Mouse (Mus musculus): ENCODE data around the gene Ptma.

The Ptma gene

DNA sequence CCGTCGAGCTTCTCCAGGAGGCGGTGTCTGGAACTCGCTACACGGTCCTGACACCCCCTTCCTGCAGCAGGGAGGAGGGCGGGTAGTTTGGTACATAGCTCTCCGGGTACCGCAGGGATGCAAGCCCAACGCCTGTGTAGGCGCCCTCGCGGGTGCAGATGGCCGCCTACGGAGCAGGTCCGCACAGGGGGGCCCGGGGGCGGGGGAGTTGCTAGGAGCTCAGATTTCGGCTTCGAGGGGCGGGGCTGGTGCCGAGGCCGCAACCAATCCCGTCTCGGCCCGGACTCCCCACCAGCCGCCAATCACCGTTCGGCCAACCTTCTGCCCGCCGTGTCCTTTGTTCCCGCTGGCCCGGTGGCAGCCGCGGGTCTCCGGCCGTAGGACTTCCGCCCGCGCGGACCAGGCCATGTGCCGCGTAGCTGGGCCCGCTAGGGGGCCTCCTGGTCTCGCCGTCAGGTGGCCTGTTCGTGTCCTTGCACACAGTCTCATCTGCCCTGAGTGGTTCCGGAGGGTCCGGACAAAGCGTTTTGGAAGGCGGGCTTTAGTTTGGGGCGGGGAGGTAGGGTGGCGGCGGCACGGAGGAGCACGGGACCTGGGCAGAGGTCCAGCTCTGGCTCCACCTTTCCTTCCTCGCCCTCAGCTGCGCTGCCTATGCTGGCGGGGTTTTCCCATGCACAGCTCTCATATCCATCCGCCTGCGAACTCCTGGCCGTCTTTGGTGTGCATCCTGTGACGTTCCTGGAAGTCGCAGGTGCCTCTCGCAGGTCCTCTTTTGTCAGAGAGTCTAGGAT, 22.4 kb upstream of the Ptma start:
- no peak; the same call in 1 of the 2 replicates for TF ChIP-seq GATA4 (IDR thresholded peaks at IDR 0.05; ENCODE audit: insufficient replicate concordance, low read length)

DNA sequence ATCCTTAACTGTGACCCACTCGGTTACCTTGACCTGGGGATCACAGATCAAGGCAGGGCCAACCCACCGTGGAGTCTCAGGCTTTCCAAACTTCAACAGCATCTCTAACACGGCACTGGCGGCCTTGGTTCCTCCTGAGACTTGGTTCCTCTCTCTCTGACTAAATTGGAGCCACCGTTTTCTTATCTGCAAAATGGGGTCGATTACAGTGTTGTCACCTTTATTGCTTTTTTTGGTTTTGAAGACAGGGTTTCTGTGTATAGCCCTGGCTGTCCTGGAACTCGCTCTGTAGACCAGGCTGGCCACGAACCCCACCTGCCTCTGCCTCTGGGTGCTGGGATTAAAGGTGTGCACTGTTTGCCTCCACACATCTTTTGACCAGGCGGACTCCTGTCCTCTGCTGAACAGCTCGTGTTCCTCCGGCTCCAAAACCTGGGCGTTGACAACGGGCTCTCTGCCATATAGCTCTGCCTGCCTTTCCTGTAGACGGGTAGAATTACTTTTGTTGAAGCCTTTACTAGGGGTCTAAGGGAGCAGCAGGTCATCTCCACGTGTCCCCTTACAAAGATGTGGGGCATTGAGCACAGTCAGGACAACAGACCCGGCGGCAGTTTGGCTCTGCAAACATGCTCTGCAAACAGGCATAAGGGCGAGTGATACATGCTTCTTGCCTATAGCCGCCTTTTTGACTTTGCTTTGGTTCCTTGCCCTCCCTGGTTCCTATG, 21.7 kb upstream of the Ptma start:
- no peak for TF ChIP-seq GATA4 (IDR thresholded peaks at IDR 0.05; ENCODE audit: insufficient replicate concordance, low read length)

DNA sequence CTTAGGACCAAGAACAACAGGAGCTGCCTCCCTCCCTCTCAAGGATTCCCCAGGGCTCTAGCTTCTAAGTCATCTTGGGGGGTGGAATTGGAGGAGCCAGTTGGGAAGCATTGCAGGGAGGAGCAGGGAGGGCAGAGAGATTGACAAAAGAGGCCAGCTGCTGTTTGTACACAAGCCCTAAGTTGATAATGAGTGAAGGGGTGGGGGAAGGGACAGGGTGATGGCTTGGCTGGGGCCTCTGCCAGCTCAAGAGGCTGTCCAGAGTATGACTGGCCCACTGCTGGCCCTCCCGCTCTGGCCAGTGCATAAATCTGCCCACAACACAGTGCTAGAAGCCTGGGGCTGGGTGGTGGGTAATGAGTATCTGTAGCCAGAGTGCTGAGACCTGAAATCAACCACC, 21.1 kb upstream of the Ptma start:
- TF ChIP-seq GATA4 (IDR thresholded peaks at IDR 0.05; ENCODE audit: insufficient replicate concordance, low read length): no peak

DNA sequence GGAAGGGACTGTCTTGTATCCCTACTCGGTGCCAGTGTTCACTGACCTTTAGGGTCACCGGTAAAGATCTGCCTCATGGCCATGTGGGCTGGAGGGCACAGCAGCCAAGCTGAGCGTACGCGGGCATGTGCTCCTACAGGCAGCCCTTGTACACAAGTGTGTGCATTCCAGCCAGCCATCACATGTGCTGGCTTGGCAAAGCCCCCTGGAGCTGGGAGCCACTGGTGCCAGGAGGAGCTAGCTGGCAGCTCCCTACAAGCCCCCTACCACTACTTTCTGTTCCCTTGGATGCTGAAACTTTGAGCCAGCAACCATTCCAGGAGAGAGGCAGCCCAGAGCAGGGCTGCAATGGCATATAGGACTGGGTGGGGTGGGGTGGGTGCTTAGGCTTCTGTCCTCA, 20.1 kb upstream of the Ptma start:
- TF ChIP-seq GATA4 (IDR thresholded peaks at IDR 0.05; ENCODE audit: insufficient replicate concordance, low read length): no peak

GRCm38 (mm10) chr1:86507866-86508265, 18.7 kb upstream of the Ptma start:
- TF ChIP-seq GATA4 (IDR thresholded peaks at IDR 0.05; ENCODE audit: insufficient replicate concordance, low read length): no peak

DNA sequence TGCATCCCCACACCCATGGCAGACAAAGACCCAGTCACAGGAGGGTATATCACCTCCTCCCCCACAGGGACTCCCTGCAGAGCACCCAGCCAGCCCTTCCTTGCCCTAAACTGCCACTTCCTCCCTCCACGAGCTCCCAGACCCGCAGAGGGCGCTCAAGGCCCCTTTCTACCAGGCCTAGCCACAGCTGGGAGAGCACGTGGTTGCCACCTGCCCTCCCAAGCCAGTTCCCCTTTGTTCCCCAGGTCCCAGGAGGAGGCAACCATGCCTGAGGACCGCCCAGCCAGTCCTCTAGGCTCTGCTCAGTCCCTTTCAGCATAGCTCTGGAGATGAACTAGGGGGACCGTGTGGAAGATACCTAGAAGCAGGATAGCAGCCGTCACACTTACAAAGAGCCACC, 17.1 kb upstream of the Ptma start:
- TF ChIP-seq GATA4 (IDR thresholded peaks at IDR 0.05; ENCODE audit: insufficient replicate concordance, low read length): no peak

- TF ChIP-seq GATA4 (IDR thresholded peaks at IDR 0.05; ENCODE audit: insufficient replicate concordance, low read length): no peak
These were observed 16.3 kb upstream of the Ptma start for GRCm38 (mm10) chr1:86510266-86510665.

DNA sequence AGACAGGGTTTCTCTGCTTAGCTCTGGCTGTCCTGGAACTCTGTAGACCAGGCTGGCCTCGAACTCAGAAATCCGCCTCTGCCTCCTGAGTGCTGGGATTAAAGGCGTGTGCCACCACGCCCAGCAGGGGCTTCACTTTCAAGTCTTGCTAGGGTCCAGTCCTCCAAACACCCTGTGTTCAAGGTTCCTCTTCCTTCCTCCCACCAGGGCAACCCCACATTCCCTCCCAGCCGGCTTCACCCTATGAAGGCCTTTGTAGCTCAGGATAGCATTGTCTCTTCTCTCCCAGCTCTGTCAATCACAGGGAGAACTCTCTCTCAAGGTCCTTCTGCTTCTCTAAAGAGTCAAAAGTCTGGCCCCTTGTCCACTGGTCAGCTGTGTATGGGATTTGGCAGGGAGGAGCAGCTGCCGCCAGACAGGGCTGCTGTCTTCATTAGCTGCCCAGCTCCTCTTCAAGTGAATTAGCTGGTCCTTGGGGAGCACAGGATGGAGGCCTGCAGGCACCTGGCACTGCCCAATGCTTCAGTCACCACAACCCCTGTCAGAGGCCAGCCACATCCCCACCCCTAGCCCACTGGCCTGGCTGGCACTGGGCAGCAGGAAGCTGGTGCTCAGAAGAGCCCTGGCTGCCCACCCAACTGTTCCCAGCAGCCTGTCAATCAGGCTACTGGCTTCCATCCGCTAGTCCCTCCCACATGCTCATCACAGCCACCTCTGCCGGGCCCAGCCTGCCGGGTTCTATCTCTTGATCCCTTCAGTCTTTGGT, 15.7 kb upstream of the Ptma start:
- TF ChIP-seq GATA4 (IDR thresholded peaks at IDR 0.05; ENCODE audit: insufficient replicate concordance, low read length): no peak

GRCm38 (mm10) chr1:86512154-86512720, 14.3 kb upstream of the Ptma start:
- no peak for TF ChIP-seq GATA4 (IDR thresholded peaks at IDR 0.05; ENCODE audit: insufficient replicate concordance, low read length)

GRCm38 (mm10) chr1:86515715-86516410, 10.7 kb upstream of the Ptma start:
- no peak for TF ChIP-seq GATA4 (IDR thresholded peaks at IDR 0.05; ENCODE audit: insufficient replicate concordance, low read length)

DNA sequence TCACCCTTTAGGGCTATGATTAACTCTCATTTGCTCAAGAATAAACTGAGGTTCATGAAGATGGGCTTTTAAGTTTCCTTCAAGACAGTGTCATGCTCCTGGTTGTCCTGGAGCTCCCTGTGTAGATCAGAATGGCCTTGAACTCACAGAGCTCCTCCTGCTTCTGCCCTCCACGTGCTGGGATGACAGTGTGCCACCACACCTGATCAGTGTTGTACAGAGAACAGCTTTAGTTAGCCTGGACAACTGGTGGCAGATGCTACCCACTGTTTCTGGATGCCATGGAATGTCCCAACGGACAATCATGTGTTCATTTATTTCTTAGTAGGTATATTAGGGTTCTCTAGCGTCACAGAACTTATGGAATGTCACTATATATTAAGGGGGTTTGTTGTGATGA, 9.4 kb upstream of the Ptma start:
- TF ChIP-seq GATA4 (IDR thresholded peaks at IDR 0.05; ENCODE audit: insufficient replicate concordance, low read length): no peak

GRCm38 (mm10) chr1:86520361-86520760, 6.2 kb upstream of the Ptma start:
- no peak for TF ChIP-seq GATA4 (IDR thresholded peaks at IDR 0.05; ENCODE audit: insufficient replicate concordance, low read length)

GRCm38 (mm10) chr1:86522286-86522871, 4.1 kb upstream of the Ptma start:
- TF ChIP-seq GATA4 (IDR thresholded peaks at IDR 0.05; ENCODE audit: insufficient replicate concordance, low read length): no peak

DNA sequence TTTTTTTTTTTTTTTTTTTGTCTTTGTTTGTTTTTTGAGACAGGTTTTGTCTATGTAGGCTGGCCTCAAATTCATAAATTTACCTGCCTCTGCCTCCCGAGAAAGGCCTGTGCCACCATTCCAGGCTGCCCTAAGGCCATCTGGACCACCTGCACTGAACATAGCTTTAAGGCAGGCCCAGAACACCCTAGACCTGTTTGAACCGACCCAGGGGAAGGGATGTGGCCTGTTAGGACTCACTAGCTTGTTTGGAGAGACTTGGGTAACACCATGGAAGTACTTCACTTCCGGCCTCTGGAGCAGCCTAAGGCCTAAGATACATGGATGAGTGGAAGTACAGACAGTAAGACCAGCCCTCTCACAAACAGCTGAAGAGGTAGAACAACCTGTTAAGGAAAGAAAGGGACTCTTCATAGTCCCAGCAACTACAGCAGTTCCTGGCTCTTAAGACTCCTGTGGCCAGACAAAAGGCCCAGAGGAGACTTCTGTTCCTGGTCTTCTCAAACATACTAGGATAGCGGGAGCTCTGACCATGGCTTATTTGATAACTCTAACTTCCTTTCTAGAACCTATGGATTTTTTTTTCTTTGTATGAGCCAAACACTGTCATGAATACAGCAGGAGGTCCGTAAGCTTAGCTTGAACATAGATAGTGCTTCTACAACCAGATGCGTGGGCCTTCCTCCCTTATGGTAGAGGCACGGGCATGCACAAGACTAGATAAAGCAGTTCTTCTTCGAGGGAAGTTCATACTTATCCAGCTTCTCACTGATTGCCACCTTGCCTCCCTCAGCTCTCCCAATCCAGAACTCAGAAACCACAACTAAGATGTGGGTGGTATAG, 2.5 kb upstream of the Ptma start:
- no peak for TF ChIP-seq GATA4 (IDR thresholded peaks at IDR 0.05; ENCODE audit: insufficient replicate concordance, low read length)
